Mouse (Mus musculus) liver, embryonic 15.5 days (tissue): ENCODE results near the gene Epb41l2. TPM values are rescaled to one million over a fixed set of nuclear protein-coding genes. Genes with fewer than 3 reads are reported as not detected.

ENCODE experiments used
- ATAC-seq: fragments of 200-750 bp; cut with Nextera tagmentation; 2 replicates; pipeline ENCODE4 v1.8.0; 2017; ENCODE audit warnings: moderate number of reproducible peaks, mild to moderate bottlenecking, moderate library complexity; ENCODE audit not compliant: insufficient read depth
- H3K27ac ChIP-seq: fragments of 300-500 bp; sonication (generic); replicated peaks from 2 replicates; pipeline ENCODE4 v1.5.1; 2015; ENCODE audit warnings: mild to moderate bottlenecking, inconsistent platforms
- H3K27me3 ChIP-seq: fragments of 300-500 bp; sonication (generic); 2 replicates; pipeline ENCODE4 v1.6.1; 2015; ENCODE audit warnings: mild to moderate bottlenecking, inconsistent platforms
- H3K36me3 ChIP-seq: fragments of 300-500 bp; sonication (generic); replicated peaks from 2 replicates; pipeline ENCODE4 v1.6.1; 2015; ENCODE audit warnings: moderate library complexity, mild to moderate bottlenecking, inconsistent platforms
- H3K4me1 ChIP-seq: fragments of 300-500 bp; sonication (generic); replicated peaks from 2 replicates; pipeline ENCODE4 v1.6.1; 2015; ENCODE audit warnings: inconsistent platforms
- H3K4me2 ChIP-seq: fragments of 300-500 bp; sonication (generic); 2 replicates; pipeline ENCODE4 v1.6.1; 2015; ENCODE audit warnings: moderate library complexity, mild to moderate bottlenecking, inconsistent platforms
- H3K4me3 ChIP-seq: fragments of 300-500 bp; sonication (generic); replicated peaks from 2 replicates; pipeline ENCODE4 v1.5.1; 2015; ENCODE audit warnings: mild to moderate bottlenecking, inconsistent platforms
- H3K9ac ChIP-seq: fragments of 300-500 bp; sonication (generic); 2 replicates; pipeline ENCODE4 v1.6.1; 2015; ENCODE audit warnings: moderate library complexity, mild to moderate bottlenecking, inconsistent platforms
- H3K9me3 ChIP-seq: fragments of 300-500 bp; sonication (generic); replicated peaks from 2 replicates; pipeline ENCODE4 v1.6.1; 2016; ENCODE audit warnings: inconsistent platforms
- WGBS: fragments of 180-500 bp; shearing (Covaris S2); methylation state at CpG from one replicate; pipeline ENCODE4 v1.1.7; 2015; ENCODE audit warnings: mixed read lengths; ENCODE audit not compliant: insufficient replicate concordance; 5-methylcytosine and 5-hydroxymethylcytosine counted together
- polyA plus RNA-seq: library from polyadenylated mRNA; unstranded; fragments of >200 nt; fragmentation: Nextera tagmentation; extraction: Ambion mirVana; gene quantifications from 2 replicates; pipeline ENCODE4 v1.2.1, GENCODE M21; 2015

Gene Epb41l2
- polyA plus RNA-seq, 1 experiment from 2014 or later, result 9.7 TPM

- no peak for ATAC-seq
- H3K36me3 ChIP-seq, result no peaks in the 10 kb centered on the region
- H3K9me3 ChIP-seq, result no peaks in the 10 kb centered on the region
- WGBS, result 35% methylated on average over 5 of the region's 5 CpGs
- peaks cover 14% of the 10 kb centered on the region; the same call in 1 of the 2 replicates for H3K27me3 ChIP-seq
- H3K4me1 ChIP-seq, result peaks cover 5% of the 10 kb centered on the region; the same call in 1 of the 2 replicates
- H3K9ac ChIP-seq, result no peak overlapping the region
- H3K4me3 ChIP-seq, result no peak overlapping the region
- no peak overlapping the region for H3K4me2 ChIP-seq
- H3K27ac ChIP-seq, result no peak overlapping the region
These were observed 7.1 kb downstream of the Epb41l2 start for GRCm38 (mm10) chr10:25366691-25367090.

GRCm38 (mm10) chr10:25368928-25369327 lies 9.3 kb downstream of the Epb41l2 start:
- Histone ChIP-seq H3K9ac (no peak overlapping the region), H3K4me2 (no peak overlapping the region), H3K9me3 (no peaks in the 10 kb centered on the region), H3K27ac (no peak overlapping the region), H3K27me3 (no peaks in the 10 kb centered on the region), H3K4me3 (no peak overlapping the region), H3K4me1 (peaks cover 5% of the 10 kb centered on the region), H3K36me3 (no peaks in the 10 kb centered on the region)
- 55% methylated on average over 3 of the region's 3 CpGs for WGBS
- ATAC-seq, result no peak

GRCm38 (mm10) chr10:25369691-25370090 lies 10.1 kb downstream of the Epb41l2 start:
- no peak overlapping the region for H3K4me2 ChIP-seq
- no peak for ATAC-seq
- H3K9me3 ChIP-seq, result no peaks in the 10 kb centered on the region
- H3K4me1 ChIP-seq, result peaks cover 5% of the 10 kb centered on the region
- H3K9ac ChIP-seq, result no peak overlapping the region
- H3K4me3 ChIP-seq, result no peak overlapping the region
- H3K27ac ChIP-seq, result no peak overlapping the region
- H3K27me3 ChIP-seq, result no peaks in the 10 kb centered on the region
- 85% methylated on average over 9 of the region's 9 CpGs for WGBS
- no peaks in the 10 kb centered on the region for H3K36me3 ChIP-seq

- H3K27me3 ChIP-seq, result no peaks in the 10 kb centered on the region
- WGBS, result 67% methylated on average over 2 of the region's 2 CpGs
- peaks cover 3% of the 10 kb centered on the region; the same call in 1 of the 2 replicates for H3K4me1 ChIP-seq
- no peaks in the 10 kb centered on the region for H3K9me3 ChIP-seq
- H3K4me3 ChIP-seq, result no peak overlapping the region
- no peaks in the 10 kb centered on the region for H3K36me3 ChIP-seq
- no peak overlapping the region for H3K27ac ChIP-seq
- no peak for ATAC-seq
- H3K4me2 ChIP-seq, result no peak overlapping the region
- no peak overlapping the region for H3K9ac ChIP-seq
These were observed 11.7 kb downstream of the Epb41l2 start for GRCm38 (mm10) chr10:25371336-25371735.

- Histone ChIP-seq H3K9me3 (no peaks in the 10 kb centered on the region), H3K4me3 (no peak overlapping the region), H3K27ac (no peak overlapping the region), H3K36me3 (no peaks in the 10 kb centered on the region), H3K9ac (no peak overlapping the region), H3K4me2 (no peak overlapping the region), H3K27me3 (no peaks in the 10 kb centered on the region), H3K4me1 (peaks cover 3% of the 10 kb centered on the region; the same call in 1 of the 2 replicates)
- ATAC-seq, result no peak
- WGBS, result 26% methylated on average over 3 of the region's 3 CpGs
These were observed 12.3 kb downstream of the Epb41l2 start for GRCm38 (mm10) chr10:25371915-25372371.

- Histone ChIP-seq H3K27ac (no peak overlapping the region), H3K36me3 (no peaks in the 10 kb centered on the region), H3K9me3 (no peaks in the 10 kb centered on the region), H3K27me3 (no peaks in the 10 kb centered on the region), H3K9ac (no peak overlapping the region), H3K4me3 (no peak overlapping the region), H3K4me2 (no peak overlapping the region), H3K4me1 (peaks cover 3% of the 10 kb centered on the region; the same call in 1 of the 2 replicates)
- ATAC-seq, result no peak
- whole genome bisulfite sequencing, result 36% methylated on average over 10 of the region's 10 CpGs
These were observed 13.0 kb downstream of the Epb41l2 start for GRCm38 (mm10) chr10:25372510-25373148.

- H3K4me1 ChIP-seq, result peaks cover 3% of the 10 kb centered on the region; the same call in 1 of the 2 replicates
- H3K27me3 ChIP-seq, result no peaks in the 10 kb centered on the region
- H3K9ac ChIP-seq, result no peak overlapping the region
- no peaks in the 10 kb centered on the region for H3K9me3 ChIP-seq
- ATAC-seq, result no peak
- no peaks in the 10 kb centered on the region for H3K36me3 ChIP-seq
- H3K27ac ChIP-seq, result no peak overlapping the region
- no peak overlapping the region for H3K4me3 ChIP-seq
- no peak overlapping the region for H3K4me2 ChIP-seq
- 66% methylated on average over 4 of the region's 4 CpGs for WGBS
These were observed 15.4 kb downstream of the Epb41l2 start for GRCm38 (mm10) chr10:25375036-25375435.

- no peak for ATAC-seq
- no peak overlapping the region for H3K27ac ChIP-seq
- no peak overlapping the region for H3K9ac ChIP-seq
- no peaks in the 10 kb centered on the region for H3K9me3 ChIP-seq
- no peak overlapping the region for H3K4me2 ChIP-seq
- no peak overlapping the region for H3K4me3 ChIP-seq
- 49% methylated on average over 6 of the region's 6 CpGs for WGBS
- no peaks in the 10 kb centered on the region for H3K4me1 ChIP-seq
- H3K27me3 ChIP-seq, result no peaks in the 10 kb centered on the region
- H3K36me3 ChIP-seq, result no peaks in the 10 kb centered on the region
These were observed 21.3 kb downstream of the Epb41l2 start for GRCm38 (mm10) chr10:25380746-25381481.

- H3K4me1 ChIP-seq, result no peaks in the 10 kb centered on the region
- H3K9me3 ChIP-seq, result no peaks in the 10 kb centered on the region
- 52% methylated on average over 10 of the region's 10 CpGs for WGBS
- no peaks in the 10 kb centered on the region for H3K36me3 ChIP-seq
- H3K4me2 ChIP-seq, result no peak overlapping the region
- ATAC-seq, result no peak
- no peak overlapping the region for H3K4me3 ChIP-seq
- no peaks in the 10 kb centered on the region for H3K27me3 ChIP-seq
- H3K9ac ChIP-seq, result no peak overlapping the region
- no peak overlapping the region for H3K27ac ChIP-seq
These were observed 22.4 kb downstream of the Epb41l2 start for GRCm38 (mm10) chr10:25381951-25382350.

GRCm38 (mm10) chr10:25383171-25383570 lies 23.6 kb downstream of the Epb41l2 start:
- no peak overlapping the region for H3K4me2 ChIP-seq
- H3K9me3 ChIP-seq, result no peaks in the 10 kb centered on the region

GRCm38 (mm10) chr10:25384391-25384790 lies 24.8 kb downstream of the Epb41l2 start:
- Histone ChIP-seq H3K9ac (no peak overlapping the region), H3K36me3 (no peaks in the 10 kb centered on the region), H3K4me2 (no peak overlapping the region), H3K4me1 (no peaks in the 10 kb centered on the region), H3K9me3 (no peaks in the 10 kb centered on the region), H3K4me3 (no peak overlapping the region), H3K27me3 (no peaks in the 10 kb centered on the region), H3K27ac (no peak overlapping the region)
- ATAC-seq, result no peak
- 80% methylated on average over 10 of the region's 10 CpGs for WGBS

More at GRCm38 (mm10) chr10:25383171-25383570, 23.6 kb downstream of the Epb41l2 start:
- no peak for ATAC-seq
- Histone ChIP-seq H3K9ac (no peak overlapping the region), H3K27ac (no peak overlapping the region), H3K4me3 (no peak overlapping the region), H3K27me3 (no peaks in the 10 kb centered on the region), H3K4me1 (no peaks in the 10 kb centered on the region), H3K36me3 (no peaks in the 10 kb centered on the region)
- 31% methylated on average over 5 of the region's 5 CpGs for WGBS
